Mouse (Mus musculus) liver, embryonic 14.5 days (tissue): ENCODE measurements at regions not wholly inside any gene's neighbourhood (a gene's known extent, or its start where the extent isn't known, plus 50 kb on each side); places are given as distances from the start of the nearest gene placed in this dataset.

ENCODE experiments used
- ATAC-seq: fragments of 200-750 bp; cut with Nextera tagmentation; 2 replicates; pipeline ENCODE4 v1.8.0; 2017; ENCODE audit warnings: moderate number of reproducible peaks, mild to moderate bottlenecking, moderate library complexity; ENCODE audit not compliant: insufficient read depth
- DNase-seq, 3 experiments: peaks; one replicate each; pipeline ENCODE4 v3.0.0-alpha.2; 2012 to 2013; ENCODE audit warnings: low read depth in 3 of 3, low spot score in 3 of 3
- H3K27ac ChIP-seq: fragments of 300-500 bp; sonication (generic); 2 replicates; pipeline ENCODE4 v1.5.1; 2014; ENCODE audit warnings: moderate library complexity, mild to moderate bottlenecking, control low read depth, inconsistent platforms
- H3K27me3 ChIP-seq: fragments of 300-500 bp; sonication (generic); 2 replicates; pipeline ENCODE4 v1.6.1; 2014; ENCODE audit warnings: mild to moderate bottlenecking, low read length, moderate library complexity; ENCODE audit not compliant: control insufficient read depth, insufficient read depth
- H3K36me3 ChIP-seq: fragments of 300-500 bp; sonication (generic); replicated peaks from 2 replicates; pipeline ENCODE4 v1.6.1; 2014; ENCODE audit warnings: low read depth; ENCODE audit not compliant: control insufficient read depth, insufficient read depth
- H3K4me1 ChIP-seq, 2 experiments: fragments of 200-500 bp in 1 of 2; fragments of 300-500 bp in 1 of 2; sonication (generic) in 1 of 2; replicated peaks; 2 replicates each; pipeline ENCODE4 v1.6.1; 2012 to 2014; ENCODE audit warnings: antibody characterized with exemption in 1 of 2, inconsistent platforms in 1 of 2, low read length in 1 of 2; ENCODE audit not compliant: control insufficient read depth in 2 of 2, insufficient read depth in 2 of 2
- H3K4me2 ChIP-seq: fragments of 300-500 bp; sonication (generic); 2 replicates; pipeline ENCODE4 v1.6.1; 2014; ENCODE audit warnings: low read depth, mild to moderate bottlenecking, control low read depth, moderate library complexity
- H3K4me3 ChIP-seq, 2 experiments: fragments of 200-500 bp in 1 of 2; fragments of 300-500 bp in 1 of 2; sonication (generic) in 1 of 2; 2 replicates each; pipeline ENCODE4 v1.5.1; 2012 to 2014; ENCODE audit warnings: low read depth in 2 of 2, low read length in 2 of 2, mild to moderate bottlenecking in 2 of 2, control low read depth in 1 of 2, inconsistent platforms in 1 of 2, moderate library complexity in 1 of 2; ENCODE audit not compliant: insufficient read depth in 1 of 2
- H3K9ac ChIP-seq: fragments of 300-500 bp; sonication (generic); replicated peaks from 2 replicates; pipeline ENCODE4 v1.6.1; 2014; ENCODE audit warnings: mild to moderate bottlenecking, control low read depth, moderate library complexity
- H3K9me3 ChIP-seq: fragments of 300-500 bp; sonication (generic); 2 replicates; pipeline ENCODE4 v1.6.1; 2016; ENCODE audit warnings: low read length, mixed read lengths; ENCODE audit not compliant: control insufficient read depth
- CTCF ChIP-seq: IDR thresholded peaks from 2 replicates; pipeline ENCODE4 v1.5.1; 2016; ENCODE audit warnings: antibody characterized with exemption, low read depth, control low read depth
- EP300 ChIP-seq: IDR thresholded peaks from 2 replicates; pipeline ENCODE4 v1.6.1; 2016; ENCODE audit warnings: antibody characterized with exemption, low read depth
- WGBS: fragments of 180-500 bp; shearing (Covaris S2); extraction: QIAGEN DNeasy Blood & Tissue Kit; methylation state at CpG from one replicate; pipeline ENCODE4 v1.1.7; 2014; ENCODE audit not compliant: insufficient replicate concordance; 5-methylcytosine and 5-hydroxymethylcytosine counted together

- DNase-seq (no peak), ATAC-seq (no peak)
- 67% methylated on average over 7 of the region's 7 CpGs for WGBS
- Histone ChIP-seq H3K27ac (no peak overlapping the region), H3K36me3 (no peaks in the 10 kb centered on the region), H3K4me1 (no peaks in the 10 kb centered on the region), H3K9me3 (no peaks in the 10 kb centered on the region), H3K9ac (no peak overlapping the region), H3K27me3 (no peaks in the 10 kb centered on the region), H3K4me2 (no peak overlapping the region), H3K4me3 (no peak overlapping the region)
- no peak for TF ChIP-seq EP300
Observed at GRCm38 (mm10) chr19:59679191-59679590, 221.0 kb downstream of the Emx2 start.

DNA sequence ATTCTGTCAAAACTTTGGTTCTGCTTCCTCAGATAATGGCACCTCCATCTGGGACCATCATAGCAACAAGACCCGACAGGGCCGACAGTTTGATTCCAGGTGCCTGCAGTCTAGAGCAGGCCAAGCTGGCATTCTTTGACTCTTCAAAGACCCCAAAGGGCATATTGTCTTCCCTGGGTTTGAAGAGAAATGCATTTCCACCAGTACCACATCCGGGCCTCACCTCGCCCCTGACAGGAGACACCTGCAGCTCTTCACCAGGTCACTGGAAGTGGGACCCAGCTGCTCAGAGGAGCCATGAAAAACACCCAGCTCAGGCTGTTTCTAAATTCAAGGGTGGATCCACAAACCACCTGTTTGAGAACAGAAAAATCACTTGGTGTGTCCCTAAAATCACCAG lies 222.2 kb downstream of the Emx2 start:
- ATAC-seq (no peak), DNase-seq (no peak)
- Histone ChIP-seq H3K4me1 (no peaks in the 10 kb centered on the region), H3K4me3 (no peak overlapping the region), H3K27me3 (no peaks in the 10 kb centered on the region), H3K36me3 (no peaks in the 10 kb centered on the region), H3K4me2 (no peak overlapping the region), H3K9me3 (no peaks in the 10 kb centered on the region), H3K9ac (no peak overlapping the region), H3K27ac (no peak overlapping the region)
- TF ChIP-seq EP300 (no peak), CTCF (no peak)
- WGBS = 76% methylated on average over 4 of the region's 4 CpGs

DNA sequence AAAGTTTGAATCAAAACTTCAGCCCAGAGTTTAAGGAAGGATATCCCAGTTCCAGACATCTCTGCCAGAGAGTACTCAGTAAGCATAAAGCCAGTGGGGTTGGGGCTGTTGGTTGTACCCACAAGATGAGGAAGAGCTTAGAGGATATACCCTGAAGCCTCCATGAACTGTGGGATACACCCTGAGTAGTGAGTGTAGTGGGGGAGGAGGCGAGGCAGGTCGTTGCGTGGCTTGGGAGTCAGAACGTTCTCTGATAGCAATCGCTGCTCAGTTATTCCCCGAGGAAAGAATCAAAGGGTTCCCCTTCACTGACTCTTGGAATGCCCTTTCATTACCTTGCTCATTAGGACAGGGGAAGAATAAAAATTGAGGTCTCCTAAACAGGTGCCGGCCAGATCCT lies 226.1 kb downstream of the Emx2 start:
- DNase-seq (no peak), ATAC-seq (no peak)
- no peak overlapping the region for H3K4me2 ChIP-seq
- H3K4me1 ChIP-seq = no peaks in the 10 kb centered on the region
- H3K27ac ChIP-seq = no peak overlapping the region
- no peaks in the 10 kb centered on the region for H3K9me3 ChIP-seq
- TF ChIP-seq EP300 = no peak
- TF ChIP-seq CTCF = no peak
- no peak overlapping the region for H3K4me3 ChIP-seq
- no peaks in the 10 kb centered on the region for H3K27me3 ChIP-seq
- no peaks in the 10 kb centered on the region for H3K36me3 ChIP-seq
- WGBS = 69% methylated on average over 7 of the region's 7 CpGs
- no peak overlapping the region for H3K9ac ChIP-seq

DNA sequence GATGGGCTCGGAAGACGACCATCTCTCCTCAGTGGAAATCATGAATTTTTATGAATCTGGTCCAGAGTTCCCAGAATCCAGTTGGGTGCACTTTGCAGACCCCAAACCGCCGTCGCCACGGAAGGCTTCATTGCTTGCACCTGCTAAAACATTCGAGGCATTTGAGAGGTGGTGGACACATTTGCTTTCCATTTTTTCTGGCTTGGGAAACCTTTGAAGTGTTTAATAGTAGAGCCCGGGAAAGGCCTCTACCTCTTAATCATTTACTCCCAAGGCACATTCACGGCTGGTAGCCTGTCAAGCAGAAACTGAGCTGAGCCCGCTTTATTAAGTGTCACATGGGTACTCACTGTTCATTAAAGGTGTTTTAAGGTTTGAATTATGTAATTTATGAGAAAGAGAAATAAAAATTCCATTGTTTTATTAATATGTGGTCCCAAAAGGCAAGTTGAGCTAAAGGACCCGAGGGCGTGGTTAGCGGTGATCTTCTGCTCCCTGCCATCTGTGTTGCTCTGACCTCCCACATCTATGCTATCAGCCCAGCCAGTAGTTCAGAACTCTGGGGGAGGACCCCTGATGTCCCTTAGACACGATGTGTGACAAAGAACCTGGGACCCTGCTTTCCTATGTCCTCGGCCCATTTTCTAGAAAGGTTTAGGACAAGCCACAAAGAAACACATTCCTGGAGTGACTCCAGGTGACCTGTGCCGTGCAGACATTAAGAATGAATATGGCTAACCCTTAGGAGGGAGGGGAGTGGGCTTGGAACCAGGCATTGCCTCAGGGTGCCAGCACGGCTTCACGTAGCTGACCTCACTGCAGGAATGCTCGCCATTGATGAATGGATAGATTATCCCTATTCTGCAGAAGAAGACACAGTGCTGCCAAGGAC lies 227.9 kb downstream of the Emx2 start:
- Histone ChIP-seq H3K4me2 (no peak overlapping the region), H3K4me3 (no peak overlapping the region), H3K36me3 (no peaks in the 10 kb centered on the region), H3K4me1 (no peaks in the 10 kb centered on the region), H3K9ac (no peak overlapping the region), H3K27ac (no peak overlapping the region), H3K27me3 (no peaks in the 10 kb centered on the region), H3K9me3 (no peaks in the 10 kb centered on the region)
- ATAC-seq (no peak), DNase-seq (no peak)
- 67% methylated on average over 19 of the region's 19 CpGs for WGBS
- no peak for TF ChIP-seq CTCF
- no peak for TF ChIP-seq EP300

DNA sequence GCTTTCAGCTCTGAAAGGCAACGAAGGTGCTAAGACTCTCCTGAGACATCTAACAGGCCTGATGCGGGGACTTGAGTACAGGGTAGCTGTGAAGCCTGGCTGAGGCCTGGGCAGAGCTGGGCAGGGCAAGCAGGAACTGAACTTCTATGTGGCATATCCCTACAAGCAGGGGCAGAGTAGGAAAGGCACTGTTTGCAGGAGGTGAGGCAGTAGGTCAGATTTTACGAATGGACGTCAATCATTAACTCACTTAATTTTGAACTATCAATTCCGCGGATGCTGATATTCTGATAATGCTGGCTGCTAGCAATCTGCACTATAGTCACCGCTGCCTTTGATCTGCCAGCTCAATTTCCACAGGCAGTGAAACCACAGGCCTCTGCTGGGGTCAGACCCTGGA lies 229.0 kb downstream of the Emx2 start:
- no peak overlapping the region for H3K4me3 ChIP-seq
- no peaks in the 10 kb centered on the region for H3K9me3 ChIP-seq
- H3K27ac ChIP-seq = no peak overlapping the region
- ATAC-seq = no peak
- H3K4me1 ChIP-seq = no peaks in the 10 kb centered on the region
- no peaks in the 10 kb centered on the region for H3K27me3 ChIP-seq
- no peak overlapping the region for H3K4me2 ChIP-seq
- no peak for DNase-seq
- 71% methylated on average over 7 of the region's 7 CpGs for WGBS
- H3K36me3 ChIP-seq = no peaks in the 10 kb centered on the region
- TF ChIP-seq EP300 = no peak
- no peak overlapping the region for H3K9ac ChIP-seq
